Mouse (Mus musculus): ENCODE results near the gene Noa1. TPM values are rescaled to one million over a fixed set of nuclear protein-coding genes. Genes with fewer than 3 reads are reported as not detected.

Gene Noa1
- polyA plus RNA-seq, 1 experiment from 2014 or later: 36.9 TPM

DNA sequence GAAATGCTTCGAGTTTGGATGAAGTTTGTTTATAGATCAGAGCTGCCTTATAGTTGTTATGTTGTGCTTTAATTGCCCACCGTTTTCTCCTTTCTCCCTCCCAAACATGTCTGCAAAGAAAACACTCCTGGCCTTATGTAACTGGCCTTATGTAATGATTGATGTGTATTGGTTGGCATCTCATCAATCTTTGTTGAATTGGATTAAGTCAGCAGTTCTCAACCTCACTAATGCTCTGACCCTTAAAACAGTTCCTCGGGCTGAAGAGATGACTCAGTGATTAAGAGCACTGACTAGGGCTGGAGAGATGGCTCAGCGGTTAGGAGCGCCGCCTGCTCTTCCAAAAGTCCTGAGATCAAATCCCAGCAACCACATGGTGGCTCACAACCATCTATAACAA, 5.1 kb upstream of the Noa1 start:
- no peak overlapping the region for H3K27ac ChIP-seq
- H3K27me3 ChIP-seq (ENCODE audit: poor library complexity, severe bottlenecking): no peaks in the 10 kb centered on the region
- H3K4me3 ChIP-seq: no peak overlapping the region
- no peaks in the 10 kb centered on the region for H3K9me3 ChIP-seq
- peaks cover 11% of the 10 kb centered on the region for H3K4me1 ChIP-seq
- peaks cover 80% of the 10 kb centered on the region for H3K36me3 ChIP-seq (replicated peaks)
- no peak for DNase-seq (ENCODE audit: extremely low spot score, low spot score)
- WGBS: 93% methylated on average over 6 of the region's 6 CpGs

DNA sequence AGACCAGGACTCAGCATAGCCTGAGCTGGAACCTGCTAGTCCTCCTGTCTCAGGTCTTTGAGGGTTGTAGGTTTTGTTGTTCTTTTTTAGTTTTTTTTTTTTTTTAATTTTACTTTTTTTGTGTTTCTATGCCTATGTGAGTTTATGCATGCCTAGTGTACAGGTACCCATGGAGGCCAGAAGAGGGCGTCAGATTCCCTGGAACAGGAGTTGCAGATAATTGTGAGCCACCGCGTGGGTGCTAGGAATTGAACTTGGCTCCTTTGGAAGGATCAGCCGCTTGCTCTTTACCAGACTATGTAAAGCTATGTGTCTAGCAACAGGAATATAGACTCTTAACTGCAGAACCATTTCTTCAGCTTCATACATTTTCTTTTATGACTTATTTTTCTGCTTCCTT, 4.3 kb upstream of the Noa1 start:
- Histone ChIP-seq H3K4me1 (peaks cover 15% of the 10 kb centered on the region), H3K9me3 (no peaks in the 10 kb centered on the region), H3K27ac (no peak overlapping the region), H3K36me3 (replicated peaks) (peaks cover 74% of the 10 kb centered on the region), H3K27me3 (ENCODE audit: poor library complexity, severe bottlenecking) (no peaks in the 10 kb centered on the region), H3K4me3 (no peak overlapping the region)
- 94% methylated on average over 4 of the region's 4 CpGs for WGBS
- DNase-seq (ENCODE audit: extremely low spot score, low spot score): no peak

DNA sequence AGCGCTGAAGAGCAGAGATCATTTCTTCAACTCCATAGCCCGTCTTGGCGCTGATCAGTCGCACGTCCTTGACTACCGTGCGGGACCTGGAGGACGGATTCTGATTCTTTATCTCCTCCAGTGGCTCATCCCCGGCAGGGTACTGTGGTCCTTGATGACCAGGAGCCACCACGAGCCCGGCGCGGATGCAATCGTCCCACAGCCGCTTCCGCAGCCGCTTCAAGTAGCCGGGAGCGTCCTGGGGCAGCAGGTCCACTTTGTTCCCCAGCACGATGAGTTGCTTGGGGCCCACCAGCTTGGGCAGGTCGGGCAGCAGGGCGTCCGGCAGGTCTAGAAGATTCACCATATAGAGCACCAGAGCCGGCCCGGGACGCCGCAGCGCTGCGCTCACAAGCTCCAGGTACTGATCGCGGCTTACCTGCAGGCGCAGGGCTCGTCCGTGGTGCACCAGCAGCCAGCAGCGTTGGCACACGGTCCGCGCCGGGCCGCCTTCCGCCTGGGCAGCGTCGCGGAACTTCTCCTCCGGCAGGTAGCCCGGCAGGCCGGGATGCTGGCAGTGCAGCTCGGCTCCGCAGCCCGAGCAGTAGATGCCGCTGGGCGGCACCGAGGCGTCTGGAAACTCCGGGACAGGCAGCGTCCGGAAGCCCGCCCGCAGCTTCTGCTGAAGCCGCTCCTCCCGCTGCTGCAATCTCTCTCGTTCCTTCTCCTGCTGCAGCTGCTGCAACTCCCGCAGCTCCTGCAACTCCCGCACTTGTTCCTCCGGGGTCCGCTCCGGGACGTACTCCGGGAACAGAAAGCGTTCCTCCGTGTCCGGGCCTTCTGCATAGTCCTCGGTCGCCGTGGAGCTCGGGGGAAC, 605 bp downstream of the Noa1 start:
- no peak for DNase-seq (ENCODE audit: extremely low spot score, low spot score)
- Histone ChIP-seq H3K9me3 (no peaks in the 10 kb centered on the region), H3K4me3 (peak overlapping the region; percentile 97), H3K27ac (peak overlapping the region; percentile 94), H3K27me3 (ENCODE audit: poor library complexity, severe bottlenecking) (no peaks in the 10 kb centered on the region), H3K36me3 (replicated peaks) (peaks cover 58% of the 10 kb centered on the region), H3K4me1 (peaks cover 34% of the 10 kb centered on the region)
- WGBS: under 1% methylated on average over 76 of the region's 76 CpGs

DNA sequence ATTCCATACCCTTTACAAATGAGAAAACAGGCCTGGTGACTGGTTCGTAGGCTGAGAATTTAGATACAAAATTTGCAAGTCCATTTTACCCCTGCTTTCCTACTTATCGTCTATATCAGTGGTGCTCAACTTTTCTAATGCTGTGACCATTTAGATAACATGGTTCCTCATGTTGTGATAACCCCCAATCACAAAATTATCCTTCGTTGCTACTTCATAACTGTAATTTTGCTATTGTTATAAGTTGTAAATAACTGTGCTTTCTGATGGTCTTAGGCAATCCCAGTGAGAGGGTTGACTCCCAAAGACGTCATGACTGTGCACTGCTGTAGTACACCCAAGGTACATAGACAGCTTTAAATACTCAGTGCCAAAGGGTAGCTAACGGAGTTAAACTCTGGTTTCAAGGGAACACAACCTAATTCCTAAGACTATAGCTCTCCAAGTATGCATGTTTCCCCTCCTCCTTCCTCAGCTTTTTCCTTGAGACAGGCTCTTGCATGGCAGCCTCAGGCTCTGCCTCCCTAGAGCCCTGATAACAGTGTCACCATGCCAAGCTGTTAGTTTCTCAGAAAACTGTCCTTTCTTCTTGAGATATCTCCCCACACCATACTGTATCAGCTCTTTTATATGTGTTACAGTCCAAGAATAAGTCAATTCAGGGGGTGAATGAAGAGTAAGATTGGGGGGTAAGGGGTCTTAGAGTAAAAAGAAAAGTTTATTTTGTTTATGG, 1.9 kb downstream of the Noa1 start:
- H3K27me3 ChIP-seq (ENCODE audit: poor library complexity, severe bottlenecking): no peaks in the 10 kb centered on the region
- DNase-seq (ENCODE audit: extremely low spot score, low spot score): no peak
- peaks cover 34% of the 10 kb centered on the region for H3K4me1 ChIP-seq
- H3K9me3 ChIP-seq: no peaks in the 10 kb centered on the region
- no peak overlapping the region for H3K27ac ChIP-seq
- WGBS: 85% methylated on average over 5 of the region's 5 CpGs
- peaks cover 56% of the 10 kb centered on the region for H3K36me3 ChIP-seq (replicated peaks)
- peak overlapping the region; percentile 97 for H3K4me3 ChIP-seq

DNA sequence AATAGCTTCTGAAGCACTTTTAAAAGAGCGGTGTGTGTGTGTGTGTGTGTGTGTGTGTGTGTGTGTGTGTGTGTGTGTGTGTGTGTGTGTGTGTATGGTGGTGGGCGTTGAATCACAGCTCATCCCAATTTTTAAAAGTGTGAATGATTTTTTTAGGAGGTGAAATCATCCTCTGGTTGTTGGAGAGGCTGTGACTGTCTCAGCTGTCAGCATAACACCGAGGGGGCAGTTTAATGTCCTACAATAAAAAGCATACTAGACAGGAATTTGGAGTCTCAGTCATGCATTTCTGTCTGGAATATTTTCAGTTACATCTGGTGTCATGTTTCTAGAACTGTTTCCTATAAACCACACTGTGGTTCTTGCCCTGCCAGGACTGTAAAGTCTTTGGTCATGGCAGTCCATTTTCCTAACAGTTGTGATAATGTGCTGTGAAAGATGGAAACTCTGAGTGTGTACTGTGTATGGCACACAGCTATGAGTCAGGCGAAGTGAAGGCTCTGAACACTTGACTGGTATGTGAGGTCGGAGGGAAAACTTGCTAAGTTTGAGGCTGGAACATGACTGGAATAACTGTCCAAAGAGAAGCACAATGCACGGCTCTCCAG, 8.5 kb downstream of the Noa1 start:
- peaks cover 93% of the 10 kb centered on the region for H3K36me3 ChIP-seq (replicated peaks)

DNA sequence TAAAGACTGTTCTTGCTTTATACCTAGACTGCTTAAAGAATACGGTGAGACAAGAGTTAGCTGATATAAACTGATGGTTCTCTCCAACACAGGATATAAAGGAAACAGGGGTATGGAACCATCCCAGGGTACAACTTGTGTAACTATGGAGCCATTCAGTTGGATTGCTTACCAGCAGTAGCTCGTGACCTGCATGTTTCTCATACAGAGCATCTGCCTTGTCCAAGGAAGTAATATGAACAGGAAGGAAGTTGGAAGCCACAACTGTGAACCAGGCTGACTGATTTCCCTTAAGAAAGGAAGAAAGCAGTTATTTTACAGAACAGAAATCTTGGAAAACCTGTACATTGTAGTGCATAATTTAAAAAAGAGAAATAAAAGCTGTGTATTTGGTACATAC, 10.4 kb downstream of the Noa1 start:
- Histone ChIP-seq H3K27ac (no peak overlapping the region), H3K27me3 (ENCODE audit: poor library complexity, severe bottlenecking) (no peaks in the 10 kb centered on the region), H3K4me3 (no peak overlapping the region), H3K36me3 (replicated peaks) (peaks cover 92% of the 10 kb centered on the region), H3K9me3 (no peaks in the 10 kb centered on the region), H3K4me1 (no peaks in the 10 kb centered on the region)
- no peak for DNase-seq (ENCODE audit: extremely low spot score, low spot score)
- WGBS: 93% methylated on average over 2 of the region's 2 CpGs

More for the DNA sequence above, 8.5 kb downstream of the Noa1 start:
- DNase-seq (ENCODE audit: extremely low spot score, low spot score): no peak
- no peak overlapping the region for H3K4me3 ChIP-seq
- WGBS: 94% methylated on average over 6 of the region's 6 CpGs
- no peaks in the 10 kb centered on the region for H3K9me3 ChIP-seq
- H3K27me3 ChIP-seq (ENCODE audit: poor library complexity, severe bottlenecking): no peaks in the 10 kb centered on the region
- H3K4me1 ChIP-seq: no peaks in the 10 kb centered on the region
- H3K27ac ChIP-seq: no peak overlapping the region

DNA sequence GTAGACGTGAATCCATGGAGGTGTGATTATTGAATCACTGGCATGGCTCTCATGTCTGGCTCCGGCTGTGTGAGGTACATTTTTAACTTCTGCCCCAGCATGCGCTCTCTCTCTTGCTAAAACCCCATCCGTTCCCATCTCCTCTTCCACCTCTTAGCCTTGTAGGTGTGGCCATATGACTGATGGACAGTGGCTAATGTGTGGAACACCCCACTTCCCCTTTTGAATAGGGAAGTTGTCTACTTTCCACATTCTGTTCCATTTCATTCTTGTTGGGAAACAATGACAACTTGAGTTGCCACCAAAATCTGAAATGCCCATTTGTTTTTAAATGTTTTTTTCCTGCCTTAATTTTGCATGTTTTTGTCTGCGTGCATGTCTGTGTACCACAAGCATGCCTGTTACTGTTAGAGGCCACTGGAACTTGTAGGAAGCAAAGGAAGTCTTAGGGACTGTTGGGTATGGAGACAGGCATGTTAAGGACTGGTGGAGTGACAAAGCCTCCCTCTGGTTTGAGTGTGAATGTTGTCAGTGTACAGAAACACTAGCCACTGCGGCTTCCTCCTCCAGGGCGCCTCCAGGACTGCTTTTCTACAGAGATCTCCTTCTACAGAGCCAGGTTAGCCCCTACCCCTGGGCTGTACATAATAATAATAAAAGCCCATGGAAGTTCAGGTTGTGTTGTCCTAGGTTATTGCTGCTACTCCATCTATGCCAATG, 16.9 kb downstream of the Noa1 start:
- no peak overlapping the region for H3K27ac ChIP-seq
- no peaks in the 10 kb centered on the region for H3K27me3 ChIP-seq (ENCODE audit: poor library complexity, severe bottlenecking)
- peaks cover 96% of the 10 kb centered on the region for H3K36me3 ChIP-seq (replicated peaks)
- H3K9me3 ChIP-seq: no peaks in the 10 kb centered on the region
- no peak for DNase-seq (ENCODE audit: extremely low spot score, low spot score)
- 95% methylated on average over 7 of the region's 7 CpGs for WGBS
- no peak overlapping the region for H3K4me3 ChIP-seq
- no peaks in the 10 kb centered on the region for H3K4me1 ChIP-seq

DNA sequence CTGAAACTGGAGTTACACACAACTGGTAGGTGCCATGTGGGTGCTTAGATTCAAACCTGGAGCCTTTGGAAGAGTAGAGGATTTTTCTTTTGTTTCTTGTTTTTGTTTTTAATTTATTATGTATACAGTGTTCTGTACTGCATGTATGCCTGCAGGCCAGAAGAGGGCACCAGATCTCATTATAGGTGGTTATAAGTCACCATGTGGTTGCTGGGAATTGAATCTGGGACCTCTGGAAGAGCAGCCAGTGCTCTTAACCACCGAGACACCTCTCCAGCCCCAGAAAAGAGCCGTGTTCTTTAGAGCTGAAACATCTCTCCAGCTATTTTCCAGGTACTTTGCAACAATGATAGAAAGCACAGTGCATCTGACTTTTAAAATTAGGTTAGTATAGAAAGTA, 19.3 kb downstream of the Noa1 start:
- no peak overlapping the region for H3K27ac ChIP-seq
- WGBS: 92% methylated on average over 2 of the region's 2 CpGs

DNA sequence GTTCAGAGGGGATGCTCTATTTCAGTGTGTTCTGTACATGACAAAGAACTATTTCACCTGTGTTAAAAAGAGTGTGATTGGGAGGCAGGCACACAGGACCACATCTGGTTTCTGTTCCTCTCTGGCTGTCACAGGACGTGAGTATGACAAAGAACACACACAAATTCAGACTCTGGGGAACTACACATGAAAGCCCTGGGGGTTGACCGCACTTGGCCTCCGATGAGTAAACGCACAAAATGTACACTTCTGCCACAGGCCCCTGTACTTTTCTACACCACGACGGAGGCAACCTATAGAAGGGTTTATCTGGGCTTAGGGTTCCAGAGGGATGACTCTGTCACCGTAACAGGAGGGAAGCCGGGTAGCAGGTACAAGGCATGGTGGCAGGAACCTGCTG, 20.2 kb downstream of the Noa1 start:
- no peak overlapping the region for H3K4me3 ChIP-seq
- no peak for DNase-seq (ENCODE audit: extremely low spot score, low spot score)
- no peak overlapping the region for H3K27ac ChIP-seq
- WGBS: 89% methylated on average over 8 of the region's 8 CpGs
- no peaks in the 10 kb centered on the region for H3K4me1 ChIP-seq
- peaks cover 96% of the 10 kb centered on the region for H3K36me3 ChIP-seq (replicated peaks)
- H3K9me3 ChIP-seq: no peaks in the 10 kb centered on the region
- no peaks in the 10 kb centered on the region for H3K27me3 ChIP-seq (ENCODE audit: poor library complexity, severe bottlenecking)

More for the DNA sequence above, 19.3 kb downstream of the Noa1 start:
- Histone ChIP-seq H3K27me3 (ENCODE audit: poor library complexity, severe bottlenecking) (no peaks in the 10 kb centered on the region), H3K4me3 (no peak overlapping the region), H3K9me3 (no peaks in the 10 kb centered on the region), H3K36me3 (replicated peaks) (peaks cover 96% of the 10 kb centered on the region), H3K4me1 (no peaks in the 10 kb centered on the region)
- no peak for DNase-seq (ENCODE audit: extremely low spot score, low spot score)

DNA sequence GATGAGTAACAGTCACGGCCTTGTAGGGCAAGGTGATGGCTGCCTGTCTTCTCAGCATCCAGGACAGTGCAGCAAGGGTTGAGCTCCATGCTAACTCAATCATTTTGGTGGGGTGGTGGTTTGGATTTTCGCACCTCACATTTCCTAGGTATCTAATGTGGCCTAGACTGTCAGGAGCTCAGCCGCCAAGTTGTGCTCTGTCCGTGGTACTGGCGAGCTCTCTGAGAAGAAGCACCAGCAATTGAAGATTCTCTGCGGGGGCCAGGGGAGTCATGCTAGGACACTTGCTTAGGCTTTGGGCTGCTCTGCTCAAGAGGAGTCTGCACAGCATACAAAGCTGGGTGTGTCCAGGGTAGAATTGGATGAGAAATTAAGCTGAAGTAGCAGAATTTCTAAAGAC, 22.0 kb downstream of the Noa1 start:
- Histone ChIP-seq H3K4me3 (no peak overlapping the region), H3K9me3 (no peaks in the 10 kb centered on the region), H3K4me1 (no peaks in the 10 kb centered on the region), H3K36me3 (replicated peaks) (peaks cover 97% of the 10 kb centered on the region), H3K27ac (no peak overlapping the region), H3K27me3 (ENCODE audit: poor library complexity, severe bottlenecking) (no peaks in the 10 kb centered on the region)
- no peak for DNase-seq (ENCODE audit: extremely low spot score, low spot score)
- 83% methylated on average over 6 of the region's 6 CpGs for WGBS

DNA sequence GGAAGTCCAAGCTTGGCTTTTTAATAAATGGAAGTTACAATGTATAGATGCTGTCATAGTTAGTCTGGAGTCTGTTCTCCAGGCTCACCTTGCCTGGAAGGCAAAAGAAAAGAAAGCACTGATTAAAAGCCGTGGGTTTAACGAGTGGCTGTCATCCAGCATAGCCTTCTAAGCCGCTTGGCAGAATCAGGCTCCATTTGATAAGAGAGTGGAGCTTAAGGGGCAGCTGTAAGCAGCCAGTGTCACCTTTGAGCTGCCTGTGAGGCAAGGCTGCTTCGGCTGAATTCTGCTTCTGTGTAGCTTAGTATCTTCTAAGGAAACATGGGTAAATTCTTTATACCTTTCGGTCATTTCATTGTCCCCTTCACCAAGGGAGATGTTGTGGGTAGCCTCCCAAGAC, 23.0 kb downstream of the Noa1 start:
- Histone ChIP-seq H3K4me3 (no peak overlapping the region), H3K27ac (no peak overlapping the region), H3K27me3 (ENCODE audit: poor library complexity, severe bottlenecking) (no peaks in the 10 kb centered on the region), H3K36me3 (replicated peaks) (peaks cover 97% of the 10 kb centered on the region), H3K9me3 (no peaks in the 10 kb centered on the region), H3K4me1 (no peaks in the 10 kb centered on the region)
- no peak for DNase-seq (ENCODE audit: extremely low spot score, low spot score)
- 82% methylated on average over 5 of the region's 5 CpGs for WGBS

DNA sequence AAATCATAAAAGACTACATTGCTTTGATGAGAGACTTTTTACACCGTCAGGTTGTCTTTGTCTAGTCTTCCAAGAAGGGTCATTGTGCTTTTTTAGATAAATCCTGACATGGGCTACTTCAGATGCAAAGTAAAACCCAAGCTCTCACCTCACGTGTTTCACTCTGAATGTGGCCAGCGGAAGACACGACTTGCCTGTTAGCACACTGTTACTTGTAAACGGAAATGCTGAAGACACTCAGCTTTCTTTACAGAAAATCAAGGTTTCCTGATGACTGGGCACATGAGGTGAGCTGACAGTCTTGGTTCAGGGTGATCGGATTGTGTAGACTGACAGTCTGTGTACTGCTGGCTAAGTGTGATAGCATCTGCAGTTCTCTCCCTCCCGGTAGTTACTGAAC, 24.2 kb downstream of the Noa1 start:
- H3K27ac ChIP-seq: no peak overlapping the region
- 91% methylated on average over 7 of the region's 7 CpGs for WGBS
- H3K36me3 ChIP-seq (replicated peaks): peaks cover 98% of the 10 kb centered on the region
- no peaks in the 10 kb centered on the region for H3K9me3 ChIP-seq
- no peaks in the 10 kb centered on the region for H3K4me1 ChIP-seq
- no peak overlapping the region for H3K4me3 ChIP-seq
- H3K27me3 ChIP-seq (ENCODE audit: poor library complexity, severe bottlenecking): no peaks in the 10 kb centered on the region
- no peak for DNase-seq (ENCODE audit: extremely low spot score, low spot score)
